Mouse (Mus musculus): ENCODE results near the gene Nsun2. TPM values are rescaled to one million over a fixed set of nuclear protein-coding genes. Genes with fewer than 3 reads are reported as not detected.
A peak's percentile ranks its signal among the peaks of the same experiment; 100 is the strongest.

Gene Nsun2
- polyA plus RNA-seq, 1 experiment = 18.9 TPM

GRCm38 (mm10) chr13:69509391-69510244 lies 23.9 kb upstream of the Nsun2 start:
- no peaks in the 10 kb centered on the region for H3K4me1 ChIP-seq (ENCODE audit: control insufficient read depth, insufficient read depth, insufficient read length, low read length)
- no peak overlapping the region for H3K27ac ChIP-seq (replicated peaks; ENCODE audit: low read depth, low read length)
- no peak overlapping the region for H3K4me3 ChIP-seq (ENCODE audit: insufficient read depth, low read depth, low read length)

GRCm38 (mm10) chr13:69515091-69515490 lies 18.5 kb upstream of the Nsun2 start:
- Histone ChIP-seq H3K4me1 (ENCODE audit: control insufficient read depth, insufficient read depth, insufficient read length, low read length) (peaks cover 11% of the 10 kb centered on the region), H3K27ac (replicated peaks; ENCODE audit: low read depth, low read length) (no peak overlapping the region), H3K4me3 (ENCODE audit: insufficient read depth, low read depth, low read length) (no peak overlapping the region)

- Histone ChIP-seq H3K27ac (replicated peaks; ENCODE audit: low read depth, low read length) (no peak overlapping the region), H3K4me1 (ENCODE audit: control insufficient read depth, insufficient read depth, insufficient read length, low read length) (peaks cover 11% of the 10 kb centered on the region), H3K4me3 (ENCODE audit: insufficient read depth, low read depth, low read length) (no peak overlapping the region)
Measured at GRCm38 (mm10) chr13:69517445-69517844, 16.1 kb upstream of the Nsun2 start.

- Histone ChIP-seq H3K27ac (replicated peaks; ENCODE audit: low read depth, low read length) (no peak overlapping the region), H3K4me1 (ENCODE audit: control insufficient read depth, insufficient read depth, insufficient read length, low read length) (peaks cover 17% of the 10 kb centered on the region), H3K4me3 (ENCODE audit: insufficient read depth, low read depth, low read length) (no peak overlapping the region)
Measured at GRCm38 (mm10) chr13:69519137-69519536, 14.4 kb upstream of the Nsun2 start.

GRCm38 (mm10) chr13:69522161-69522791 lies 11.3 kb upstream of the Nsun2 start:
- H3K4me3 ChIP-seq (ENCODE audit: insufficient read depth, low read depth, low read length) = no peak overlapping the region
- H3K4me1 ChIP-seq (ENCODE audit: control insufficient read depth, insufficient read depth, insufficient read length, low read length) = peaks cover 17% of the 10 kb centered on the region

GRCm38 (mm10) chr13:69523444-69524157 lies 9.9 kb upstream of the Nsun2 start:
- Histone ChIP-seq H3K27ac (replicated peaks; ENCODE audit: low read depth, low read length) (no peak overlapping the region), H3K4me1 (ENCODE audit: control insufficient read depth, insufficient read depth, insufficient read length, low read length) (peaks cover 10% of the 10 kb centered on the region), H3K4me3 (ENCODE audit: insufficient read depth, low read depth, low read length) (no peak overlapping the region)

More at GRCm38 (mm10) chr13:69522161-69522791, 11.3 kb upstream of the Nsun2 start:
- no peak overlapping the region for H3K27ac ChIP-seq (replicated peaks; ENCODE audit: low read depth, low read length)

GRCm38 (mm10) chr13:69524158-69524530 lies 9.4 kb upstream of the Nsun2 start:
- H3K4me1 ChIP-seq (ENCODE audit: control insufficient read depth, insufficient read depth, insufficient read length, low read length) = peaks cover 10% of the 10 kb centered on the region
- H3K27ac ChIP-seq (replicated peaks; ENCODE audit: low read depth, low read length) = no peak overlapping the region
- no peak overlapping the region for H3K4me3 ChIP-seq (ENCODE audit: insufficient read depth, low read depth, low read length)

GRCm38 (mm10) chr13:69525867-69526266 lies 7.7 kb upstream of the Nsun2 start:
- 0 out of 2 replicates have a peak overlapping the region, but pooled peaks have one; percentile 8 for H3K27ac ChIP-seq (replicated peaks; ENCODE audit: low read depth, low read length)
- no peak overlapping the region for H3K4me3 ChIP-seq (ENCODE audit: insufficient read depth, low read depth, low read length)
- H3K4me1 ChIP-seq (ENCODE audit: control insufficient read depth, insufficient read depth, insufficient read length, low read length) = peaks cover 13% of the 10 kb centered on the region

GRCm38 (mm10) chr13:69528531-69528930 lies 5.0 kb upstream of the Nsun2 start:
- no peak overlapping the region for H3K27ac ChIP-seq (replicated peaks; ENCODE audit: low read depth, low read length)
- H3K4me1 ChIP-seq (ENCODE audit: control insufficient read depth, insufficient read depth, insufficient read length, low read length) = peaks cover 24% of the 10 kb centered on the region
- no peak overlapping the region for H3K4me3 ChIP-seq (ENCODE audit: insufficient read depth, low read depth, low read length)

GRCm38 (mm10) chr13:69530156-69530555 lies 3.4 kb upstream of the Nsun2 start:
- Histone ChIP-seq H3K4me1 (ENCODE audit: control insufficient read depth, insufficient read depth, insufficient read length, low read length) (peaks cover 24% of the 10 kb centered on the region), H3K27ac (replicated peaks; ENCODE audit: low read depth, low read length) (no peak overlapping the region), H3K4me3 (ENCODE audit: insufficient read depth, low read depth, low read length) (no peak overlapping the region)

- no peak overlapping the region for H3K27ac ChIP-seq (replicated peaks; ENCODE audit: low read depth, low read length)
- peaks cover 23% of the 10 kb centered on the region for H3K4me1 ChIP-seq (ENCODE audit: control insufficient read depth, insufficient read depth, insufficient read length, low read length)
- no peak overlapping the region for H3K4me3 ChIP-seq (ENCODE audit: insufficient read depth, low read depth, low read length)
Measured at GRCm38 (mm10) chr13:69530951-69531350, 2.6 kb upstream of the Nsun2 start.

- no peak overlapping the region for H3K27ac ChIP-seq (replicated peaks; ENCODE audit: low read depth, low read length)
- H3K4me1 ChIP-seq (ENCODE audit: control insufficient read depth, insufficient read depth, insufficient read length, low read length) = peaks cover 20% of the 10 kb centered on the region
- H3K4me3 ChIP-seq (ENCODE audit: insufficient read depth, low read depth, low read length) = no peak overlapping the region
Measured at GRCm38 (mm10) chr13:69531431-69531830, 2.1 kb upstream of the Nsun2 start.

- H3K27ac ChIP-seq (replicated peaks; ENCODE audit: low read depth, low read length) = no peak overlapping the region
- H3K4me3 ChIP-seq (ENCODE audit: insufficient read depth, low read depth, low read length) = peak overlapping the region; percentile 96
- peaks cover 20% of the 10 kb centered on the region for H3K4me1 ChIP-seq (ENCODE audit: control insufficient read depth, insufficient read depth, insufficient read length, low read length)
Measured at GRCm38 (mm10) chr13:69532101-69532892, 1.2 kb upstream of the Nsun2 start.

GRCm38 (mm10) chr13:69532893-69533404 lies 597 bp upstream of the Nsun2 start:
- H3K4me3 ChIP-seq (ENCODE audit: insufficient read depth, low read depth, low read length) = peak overlapping the region; percentile 96
- no peak overlapping the region for H3K27ac ChIP-seq (replicated peaks; ENCODE audit: low read depth, low read length)
- H3K4me1 ChIP-seq (ENCODE audit: control insufficient read depth, insufficient read depth, insufficient read length, low read length) = peaks cover 20% of the 10 kb centered on the region
